Mouse (Mus musculus) liver, embryonic 14.5 days (tissue): ENCODE results near the gene Engase. TPM values are rescaled to one million over a fixed set of nuclear protein-coding genes. Genes with fewer than 3 reads are reported as not detected.

ENCODE experiments used
- ATAC-seq: fragments of 200-750 bp; cut with Nextera tagmentation; 2 replicates; pipeline ENCODE4 v1.8.0; 2017; ENCODE audit warnings: moderate number of reproducible peaks, mild to moderate bottlenecking, moderate library complexity; ENCODE audit not compliant: insufficient read depth
- DNase-seq, 3 experiments: peaks; one replicate each; pipeline ENCODE4 v3.0.0-alpha.2; 2012 to 2013; ENCODE audit warnings: low read depth in 3 of 3, low spot score in 3 of 3
- H3K27ac ChIP-seq: fragments of 300-500 bp; sonication (generic); 2 replicates; pipeline ENCODE4 v1.5.1; 2014; ENCODE audit warnings: moderate library complexity, mild to moderate bottlenecking, control low read depth, inconsistent platforms
- H3K27me3 ChIP-seq: fragments of 300-500 bp; sonication (generic); 2 replicates; pipeline ENCODE4 v1.6.1; 2014; ENCODE audit warnings: mild to moderate bottlenecking, low read length, moderate library complexity; ENCODE audit not compliant: control insufficient read depth, insufficient read depth
- H3K36me3 ChIP-seq: fragments of 300-500 bp; sonication (generic); replicated peaks from 2 replicates; pipeline ENCODE4 v1.6.1; 2014; ENCODE audit warnings: low read depth; ENCODE audit not compliant: control insufficient read depth, insufficient read depth
- H3K4me1 ChIP-seq, 2 experiments: fragments of 200-500 bp in 1 of 2; fragments of 300-500 bp in 1 of 2; sonication (generic) in 1 of 2; replicated peaks; 2 replicates each; pipeline ENCODE4 v1.6.1; 2012 to 2014; ENCODE audit warnings: antibody characterized with exemption in 1 of 2, inconsistent platforms in 1 of 2, low read length in 1 of 2; ENCODE audit not compliant: control insufficient read depth in 2 of 2, insufficient read depth in 2 of 2
- H3K4me2 ChIP-seq: fragments of 300-500 bp; sonication (generic); 2 replicates; pipeline ENCODE4 v1.6.1; 2014; ENCODE audit warnings: low read depth, mild to moderate bottlenecking, control low read depth, moderate library complexity
- H3K4me3 ChIP-seq, 2 experiments: fragments of 200-500 bp in 1 of 2; fragments of 300-500 bp in 1 of 2; sonication (generic) in 1 of 2; 2 replicates each; pipeline ENCODE4 v1.5.1; 2012 to 2014; ENCODE audit warnings: low read depth in 2 of 2, low read length in 2 of 2, mild to moderate bottlenecking in 2 of 2, control low read depth in 1 of 2, inconsistent platforms in 1 of 2, moderate library complexity in 1 of 2; ENCODE audit not compliant: insufficient read depth in 1 of 2
- H3K9ac ChIP-seq: fragments of 300-500 bp; sonication (generic); replicated peaks from 2 replicates; pipeline ENCODE4 v1.6.1; 2014; ENCODE audit warnings: mild to moderate bottlenecking, control low read depth, moderate library complexity
- H3K9me3 ChIP-seq: fragments of 300-500 bp; sonication (generic); 2 replicates; pipeline ENCODE4 v1.6.1; 2016; ENCODE audit warnings: low read length, mixed read lengths; ENCODE audit not compliant: control insufficient read depth
- CTCF ChIP-seq: IDR thresholded peaks from 2 replicates; pipeline ENCODE4 v1.5.1; 2016; ENCODE audit warnings: antibody characterized with exemption, low read depth, control low read depth
- EP300 ChIP-seq: IDR thresholded peaks from 2 replicates; pipeline ENCODE4 v1.6.1; 2016; ENCODE audit warnings: antibody characterized with exemption, low read depth
- WGBS: fragments of 180-500 bp; shearing (Covaris S2); extraction: QIAGEN DNeasy Blood & Tissue Kit; methylation state at CpG from one replicate; pipeline ENCODE4 v1.1.7; 2014; ENCODE audit not compliant: insufficient replicate concordance; 5-methylcytosine and 5-hydroxymethylcytosine counted together
- polyA plus RNA-seq, 2 experiments: library from polyadenylated mRNA; depleted of rRNA in 1 of 2; stranded (reverse) in 1 of 2; unstranded in 1 of 2; fragments of >200 nt; fragmentation: Nextera tagmentation in 1 of 2; extraction: Ambion mirVana in 1 of 2; gene quantifications; 2 replicates each; pipeline versions ENCODE4 v1.2.1 to v1.2.3; 2012 to 2014

Gene Engase
- polyA plus RNA-seq, 2 experiments, result 4.1 to 6.5 TPM

GRCm38 (mm10) chr11:118481751-118482150, 5.1 kb downstream of the Engase start:
- peaks cover 5 to 6% of the 10 kb centered on the region in 2 experiments for H3K4me1 ChIP-seq
- WGBS, result 81% methylated on average over 14 of the region's 14 CpGs
- H3K9me3 ChIP-seq, result no peaks in the 10 kb centered on the region
- H3K4me2 ChIP-seq, result no peak overlapping the region
- H3K4me3 ChIP-seq, result no peak overlapping the region
- no peak overlapping the region for H3K9ac ChIP-seq
- TF ChIP-seq EP300, result no peak
- no peak for TF ChIP-seq CTCF
- H3K27ac ChIP-seq, result no peak overlapping the region
- no peak for ATAC-seq
- H3K36me3 ChIP-seq, result no peaks in the 10 kb centered on the region; the same call in 1 of the 2 replicates
- no peak for DNase-seq
- no peaks in the 10 kb centered on the region for H3K27me3 ChIP-seq

DNA sequence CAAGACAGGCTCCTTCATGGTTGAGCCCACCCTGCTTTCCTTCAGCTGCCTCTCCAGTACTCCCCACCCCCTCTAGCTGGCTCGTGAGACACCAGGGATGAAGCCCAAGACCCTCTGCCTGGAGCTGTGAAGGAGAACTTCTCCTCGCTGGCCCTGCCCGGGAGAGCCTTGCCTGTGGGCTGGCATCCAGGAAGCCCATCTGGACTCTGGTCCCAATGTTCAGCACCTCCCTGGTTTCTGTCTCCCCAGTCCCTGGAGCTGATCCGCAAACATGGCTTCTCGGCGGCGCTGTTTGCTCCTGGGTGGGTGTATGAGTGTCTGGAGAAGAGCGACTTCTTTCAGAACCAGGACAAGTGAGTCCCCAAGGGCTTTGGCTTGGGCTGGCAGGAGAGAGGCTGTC, 7.5 kb downstream of the Engase start:
- Histone ChIP-seq H3K4me2 (no peak overlapping the region), H3K27me3 (no peaks in the 10 kb centered on the region), H3K4me1 (no peaks in the 10 kb centered on the region), H3K4me3 (no peak overlapping the region), H3K9ac (no peak overlapping the region), H3K36me3 (no peaks in the 10 kb centered on the region; the same call in 1 of the 2 replicates), H3K9me3 (no peaks in the 10 kb centered on the region), H3K27ac (no peak overlapping the region)
- no peak for TF ChIP-seq CTCF
- TF ChIP-seq EP300, result no peak
- no peak for DNase-seq
- ATAC-seq, result no peak
- 85% methylated on average over 8 of the region's 8 CpGs for WGBS

- ATAC-seq, result no peak
- WGBS, result 73% methylated on average over 11 of the region's 11 CpGs
- Histone ChIP-seq H3K27me3 (no peaks in the 10 kb centered on the region), H3K36me3 (no peaks in the 10 kb centered on the region; the same call in 1 of the 2 replicates), H3K9ac (no peak overlapping the region), H3K27ac (no peak overlapping the region), H3K4me3 (no peak overlapping the region), H3K9me3 (no peaks in the 10 kb centered on the region), H3K4me2 (no peak overlapping the region), H3K4me1 (no peaks in the 10 kb centered on the region)
- TF ChIP-seq EP300 (no peak), CTCF (no peak)
- DNase-seq, result no peak
Measured at GRCm38 (mm10) chr11:118485338-118485737, 8.7 kb downstream of the Engase start.

GRCm38 (mm10) chr11:118485780-118486179, 9.2 kb downstream of the Engase start:
- H3K36me3 ChIP-seq, result no peaks in the 10 kb centered on the region; the same call in 1 of the 2 replicates
- no peak for ATAC-seq
- TF ChIP-seq CTCF (no peak), EP300 (no peak)

GRCm38 (mm10) chr11:118486281-118486680, 9.7 kb downstream of the Engase start:
- WGBS, result 88% methylated on average over 6 of the region's 6 CpGs
- Histone ChIP-seq H3K4me3 (no peak overlapping the region), H3K27me3 (no peaks in the 10 kb centered on the region), H3K9me3 (no peaks in the 10 kb centered on the region), H3K4me1 (no peaks in the 10 kb centered on the region), H3K9ac (no peak overlapping the region), H3K4me2 (no peak overlapping the region), H3K36me3 (no peaks in the 10 kb centered on the region; the same call in 1 of the 2 replicates), H3K27ac (no peak overlapping the region)
- ATAC-seq, result no peak
- TF ChIP-seq CTCF (no peak), EP300 (no peak)
- no peak for DNase-seq

More at GRCm38 (mm10) chr11:118485780-118486179, 9.2 kb downstream of the Engase start:
- H3K4me3 ChIP-seq, result no peak overlapping the region
- WGBS, result 86% methylated on average over 3 of the region's 3 CpGs
- H3K27ac ChIP-seq, result no peak overlapping the region
- H3K4me1 ChIP-seq, result no peaks in the 10 kb centered on the region
- H3K4me2 ChIP-seq, result no peak overlapping the region
- H3K27me3 ChIP-seq, result no peaks in the 10 kb centered on the region
- H3K9me3 ChIP-seq, result no peaks in the 10 kb centered on the region
- no peak overlapping the region for H3K9ac ChIP-seq
- no peak for DNase-seq
